Mouse (Mus musculus): ENCODE measurements around the gene Ufc1. TPM values are rescaled to one million over a fixed set of nuclear protein-coding genes. Genes with fewer than 3 reads are reported as not detected.

Gene Ufc1
- polyA plus RNA-seq (2012; rRNA removed) = 21.5 and 27.7 TPM in 2 replicates

DNA sequence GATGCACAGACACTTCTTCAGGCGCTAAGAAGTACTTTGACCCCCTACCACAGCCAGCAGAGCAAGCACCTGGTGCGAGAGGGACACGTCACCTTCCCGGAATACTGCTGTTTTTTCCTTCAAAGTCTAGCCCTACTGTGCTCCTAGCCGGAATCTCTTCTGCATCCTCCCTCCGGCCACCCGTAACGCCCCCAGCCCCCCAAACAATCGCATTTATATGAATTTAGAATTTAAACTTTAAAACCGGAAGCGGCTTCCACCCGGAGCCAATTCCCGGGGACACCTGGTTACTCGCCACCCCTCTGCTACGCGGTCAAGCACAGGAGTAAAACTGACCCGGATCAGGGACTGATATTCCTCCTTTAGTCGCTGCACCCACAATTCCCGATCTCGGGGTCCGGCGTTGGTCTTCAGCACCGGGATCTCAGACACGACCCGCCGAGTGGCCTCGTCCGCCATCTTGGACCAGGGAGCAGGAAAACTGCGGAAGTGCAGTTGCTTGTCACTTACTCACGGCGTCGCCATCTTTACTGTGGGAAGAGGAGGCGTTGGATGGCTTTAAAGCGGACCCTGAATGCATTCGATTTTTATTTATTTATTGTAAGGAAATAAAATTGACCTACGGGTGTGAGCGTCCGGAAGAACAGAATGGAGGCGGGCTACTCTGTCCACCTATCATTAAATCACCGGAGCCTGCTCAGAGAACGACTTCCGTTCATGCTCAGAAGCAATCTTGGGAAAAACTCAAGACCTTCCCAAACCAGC lies at the start of gene Ufc1:
Gene Ufc1 (minus strand): TSS at position 727 of the 765 bp plus-strand sequence.

DNA sequence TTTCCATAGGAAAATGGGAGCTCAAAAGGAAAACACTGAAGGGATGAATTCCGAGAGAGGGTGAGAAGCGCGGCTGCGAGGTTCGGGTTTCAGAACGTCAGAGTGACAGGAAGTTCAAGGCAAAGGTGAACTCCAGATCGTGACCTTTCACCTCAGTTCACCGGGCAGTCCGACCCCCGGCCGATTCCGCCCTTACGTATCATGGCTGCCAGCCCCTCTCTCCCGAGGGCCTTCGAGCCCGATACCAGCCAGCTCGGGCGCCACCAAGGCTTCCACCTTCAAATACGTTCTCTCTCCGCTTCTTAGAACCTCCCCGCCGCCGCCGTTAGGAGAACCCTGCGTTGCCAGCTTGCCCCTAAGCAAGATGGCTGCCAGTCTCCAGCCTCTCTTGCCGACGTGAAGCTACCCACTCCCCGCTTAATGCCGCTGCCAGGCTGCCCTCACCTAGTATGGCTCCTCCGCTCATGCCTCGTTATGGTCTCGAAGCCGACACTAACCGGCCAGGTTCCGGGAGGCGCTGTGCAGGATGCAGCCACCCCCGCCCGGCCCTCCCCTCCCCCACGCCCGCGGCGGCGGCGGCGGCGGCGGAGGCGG lies 34.1 kb upstream of the Ufc1 start, which contains the start of gene Dedd:
Gene Dedd (plus strand): TSS at position 307 of the 594 bp plus-strand sequence.

DNA sequence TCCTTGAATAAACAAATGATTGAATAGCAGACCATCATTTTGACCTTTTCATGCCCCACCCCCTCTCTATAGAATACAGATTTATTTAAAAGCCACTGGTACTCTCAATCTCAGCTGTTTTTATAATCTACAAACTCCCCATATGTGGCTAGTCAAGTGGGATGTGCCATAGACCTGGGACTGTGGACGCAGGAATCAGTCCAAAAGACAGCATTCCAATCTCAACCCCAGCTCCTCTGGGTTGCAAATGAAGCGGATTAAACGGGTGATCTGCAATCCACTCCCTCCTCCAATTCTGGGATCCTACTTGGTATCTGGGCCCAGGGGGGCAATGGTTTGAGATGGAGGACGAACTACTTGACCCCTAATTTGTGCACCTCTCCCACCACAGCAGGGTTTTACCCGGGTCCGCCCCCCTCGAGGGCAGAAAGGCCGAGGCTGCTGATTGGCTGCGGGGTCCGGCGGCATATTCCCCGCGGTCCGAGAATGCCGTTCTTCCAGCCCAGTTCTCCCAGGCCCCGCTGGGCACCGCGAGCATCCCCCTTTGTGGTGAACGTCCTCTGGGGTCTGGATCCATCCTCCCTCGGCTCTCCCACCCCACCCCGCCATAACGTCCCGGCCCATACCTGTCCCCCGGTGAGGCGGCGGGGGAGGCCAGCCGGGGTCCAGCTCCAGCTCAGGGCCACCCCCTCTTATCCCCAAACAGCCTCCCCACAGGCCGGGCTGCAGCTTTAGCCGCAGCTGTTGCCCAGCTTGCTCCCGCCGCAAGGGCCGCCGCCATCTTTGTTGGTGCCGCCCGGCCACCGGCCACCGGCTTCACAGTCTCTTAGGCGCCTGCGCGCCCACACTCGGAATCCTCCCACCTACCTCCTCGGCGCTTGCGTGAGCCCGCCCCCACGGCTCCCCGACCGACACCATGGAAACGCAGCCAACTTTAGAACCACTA lies 7.4 kb downstream of the Ufc1 start, which contains the start of gene Usp21:
Gene Usp21 (minus strand): TSS at position 856 of the 946 bp plus-strand sequence.

DNA sequence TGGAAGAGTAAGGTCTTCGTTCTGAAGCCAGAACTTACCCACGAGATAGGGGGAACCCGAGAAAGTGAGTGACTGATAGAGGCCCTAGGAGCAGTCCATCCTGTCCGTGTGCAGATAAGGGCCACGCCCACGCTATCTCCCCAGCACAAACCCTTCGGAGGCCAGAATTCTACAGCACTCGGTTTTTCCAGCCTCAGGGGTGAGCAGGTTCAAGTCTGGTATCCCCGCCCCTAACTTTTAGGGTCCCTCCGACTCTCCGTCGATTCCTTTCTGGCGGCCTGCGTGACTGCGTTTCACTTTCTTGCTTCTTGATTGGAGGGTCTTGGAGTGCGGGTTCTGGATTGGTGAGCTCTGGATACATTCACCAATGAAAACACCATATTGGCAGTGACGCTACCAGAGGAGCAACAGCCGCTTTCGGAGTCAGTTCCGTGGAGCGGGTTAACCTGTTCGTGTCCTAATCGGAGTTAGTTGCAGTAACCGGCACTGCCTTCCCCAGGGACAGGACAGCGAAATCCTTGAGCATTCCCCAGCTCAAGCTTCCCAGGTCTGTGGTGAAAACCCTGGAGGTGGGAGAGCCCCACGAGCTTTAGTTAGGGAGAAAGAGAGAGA lies 13.8 kb downstream of the Ufc1 start, which contains the start of gene Ppox:
Gene Ppox (minus strand): TSS at position 271 of the 612 bp plus-strand sequence.

DNA sequence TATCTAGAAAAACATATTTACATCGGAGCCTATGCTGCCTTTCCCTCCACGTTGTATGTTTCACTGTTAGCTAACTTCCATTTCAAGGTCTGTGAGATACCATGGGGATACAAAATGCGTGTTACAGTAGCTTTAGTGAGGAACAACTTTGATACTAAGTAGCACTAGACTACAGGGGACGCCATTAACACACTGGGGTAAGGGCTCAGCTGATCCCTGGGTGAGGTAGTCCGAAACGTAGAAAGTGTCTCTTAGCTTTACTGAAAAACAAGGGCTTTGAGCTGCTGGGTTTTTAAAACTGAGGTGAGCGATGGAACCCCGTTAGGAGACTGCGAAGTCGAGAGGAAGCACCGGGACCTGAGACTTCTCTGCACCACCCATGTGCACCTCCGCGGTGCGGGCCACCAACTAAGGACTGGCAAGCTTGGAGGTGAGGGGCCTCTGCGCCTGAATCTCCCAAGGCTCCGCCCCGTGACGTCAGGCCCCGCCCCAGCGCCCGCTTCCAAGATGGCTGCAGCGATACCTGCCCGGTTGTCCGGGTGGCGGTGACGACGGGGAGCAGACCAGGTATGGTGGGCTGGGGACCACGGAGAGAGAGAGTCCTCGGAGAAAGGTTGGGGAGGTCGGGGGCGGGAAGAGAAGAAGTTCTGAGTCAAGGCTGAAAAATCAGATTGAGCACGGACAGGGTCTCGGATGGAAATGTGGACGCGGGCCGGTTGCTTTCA lies 24.8 kb downstream of the Ufc1 start, which contains the start of gene B4galt3:
Gene B4galt3 (plus strand): TSS at position 481 of the 725 bp plus-strand sequence.

DNA sequence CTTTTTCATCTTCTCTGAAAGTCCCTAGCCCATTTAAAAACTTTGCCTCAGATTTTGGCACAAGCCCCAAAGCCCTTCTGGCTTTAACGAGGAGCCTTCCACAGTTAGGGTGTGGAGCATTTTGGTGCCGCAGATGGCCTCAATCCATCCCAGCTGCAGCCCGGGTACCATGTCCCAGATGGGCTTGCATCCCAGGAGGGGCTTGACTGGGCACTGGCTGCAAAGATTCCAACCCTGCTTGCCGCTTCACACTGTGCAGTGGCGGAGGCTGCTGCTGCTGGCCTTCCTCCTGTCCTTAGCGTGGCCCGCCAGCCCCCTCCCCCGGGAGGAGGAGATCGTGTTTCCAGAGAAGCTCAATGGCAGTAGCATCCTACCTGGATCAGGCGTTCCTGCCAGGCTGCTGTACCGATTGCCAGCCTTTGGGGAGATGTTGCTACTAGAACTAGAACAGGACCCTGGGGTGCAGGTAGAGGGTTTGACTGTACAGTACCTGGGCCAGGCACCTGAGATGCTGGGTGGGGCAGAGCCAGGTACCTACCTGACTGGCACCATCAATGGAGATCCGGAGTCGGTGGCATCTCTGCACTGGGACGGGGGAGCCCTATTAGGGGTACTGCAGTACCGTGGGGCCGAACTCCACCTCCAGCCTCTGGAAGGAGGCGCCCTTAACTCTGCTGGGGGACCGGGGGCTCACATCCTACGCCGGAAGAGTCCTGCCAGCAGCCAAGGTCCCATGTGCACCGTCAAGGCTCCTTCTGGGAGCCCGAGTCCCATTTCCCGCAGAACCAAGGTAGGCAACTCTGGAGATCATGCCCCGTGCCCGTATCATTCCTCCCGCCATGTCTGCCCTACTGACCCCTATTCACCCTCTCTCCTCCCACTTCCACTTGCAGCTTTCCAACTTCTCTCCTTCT lies 43.9 kb downstream of the Ufc1 start, which contains the start of gene Ndufs2:
Gene Ndufs2 (minus strand): TSS at position 709 of the 914 bp plus-strand sequence.

DNA sequence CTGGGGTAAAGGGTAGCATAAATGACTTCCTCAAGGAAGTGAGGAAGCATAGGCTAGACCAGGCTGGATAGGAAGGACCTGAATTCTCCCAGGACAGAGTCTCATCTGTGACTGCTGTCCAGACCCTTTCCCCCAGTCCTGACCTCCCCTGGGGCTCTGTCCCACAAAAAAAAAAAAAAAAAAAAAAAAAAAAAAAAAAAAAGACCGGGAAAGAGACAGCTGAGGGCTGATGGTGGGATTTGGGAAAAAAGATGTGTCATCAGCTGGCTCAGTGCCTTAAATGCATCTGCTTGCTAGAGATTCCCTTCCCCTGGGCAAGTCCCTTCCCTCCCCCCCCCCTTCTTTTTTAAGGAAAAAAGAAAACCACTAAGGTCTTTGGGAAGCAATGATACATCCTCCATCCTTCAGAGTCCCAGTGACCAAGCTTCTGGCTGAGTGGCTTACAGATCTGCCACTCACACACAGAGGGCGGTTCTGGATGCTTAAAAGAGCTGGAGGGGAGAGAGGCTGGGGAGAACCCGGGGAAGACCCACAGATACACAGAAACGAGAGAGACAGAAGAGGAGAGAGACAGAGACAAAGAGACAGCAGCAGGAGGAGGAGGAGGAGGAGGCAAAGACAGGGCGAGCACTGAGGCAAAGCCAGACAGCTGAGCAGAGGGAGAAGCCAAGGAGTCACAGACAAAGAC lies 44.8 kb downstream of the Ufc1 start, which contains the start of gene Adamts4:
Gene Adamts4 (plus strand): TSS at position 509 of the 688 bp plus-strand sequence.

Other genes starting within 250 kb of the Ufc1 start
- 14.0 and 18.2 TPM in 2 replicates for gene Fcgr3, start 230.1 kb downstream of the Ufc1 start, polyA plus RNA-seq (2012; rRNA removed)
- 2.0 and 2.2 TPM in 2 replicates for gene Cfap126, start 181.1 kb downstream of the Ufc1 start, polyA plus RNA-seq (2012; rRNA removed)
- gene Sdhc, start 144.4 kb downstream of the Ufc1 start, polyA plus RNA-seq (2012; rRNA removed) = 101 and 123 TPM in 2 replicates
- 0.08 and 0.11 TPM in 2 replicates for gene Mpz, start 144.3 kb downstream of the Ufc1 start, polyA plus RNA-seq (2012; rRNA removed)
- 1.0 and 1.1 TPM in 2 replicates for gene Pcp4l1, start 98.8 kb downstream of the Ufc1 start, polyA plus RNA-seq (2012; rRNA removed)
- 0.59 and 0.90 TPM in 2 replicates for gene Nr1i3, start 81.1 kb downstream of the Ufc1 start, polyA plus RNA-seq (2012; rRNA removed)
- 10.6 and 11.9 TPM in 2 replicates for gene Tomm40l, start 72.5 kb downstream of the Ufc1 start, polyA plus RNA-seq (2012; rRNA removed)
- 2,548 and 2,817 TPM in 2 replicates for gene Apoa2, start 70.0 kb downstream of the Ufc1 start, polyA plus RNA-seq (2012; rRNA removed)
- gene Fcer1g, start 60.7 kb downstream of the Ufc1 start, polyA plus RNA-seq (2012; rRNA removed) = 41.9 and 56.5 TPM in 2 replicates
- gene Adamts4, start 44.6 kb downstream of the Ufc1 start, polyA plus RNA-seq (2012; rRNA removed) = 0.18 and 0.24 TPM in 2 replicates
- 80.1 and 91.3 TPM in 2 replicates for gene Ndufs2, start 43.6 kb downstream of the Ufc1 start, polyA plus RNA-seq (2012; rRNA removed)
- 12.0 and 15.2 TPM in 2 replicates for gene B4galt3, start 24.7 kb downstream of the Ufc1 start, polyA plus RNA-seq (2012; rRNA removed)
- gene Ppox, start 13.8 kb downstream of the Ufc1 start, polyA plus RNA-seq (2012; rRNA removed) = 138 and 165 TPM in 2 replicates
- 16.5 and 19.1 TPM in 2 replicates for gene Usp21, start 7.0 kb downstream of the Ufc1 start, polyA plus RNA-seq (2012; rRNA removed)
- gene Dedd, start 34.1 kb upstream of the Ufc1 start, polyA plus RNA-seq (2012; rRNA removed) = 15.6 and 18.6 TPM in 2 replicates
- 20.0 and 23.2 TPM in 2 replicates for gene Nit1, start 50.6 kb upstream of the Ufc1 start, polyA plus RNA-seq (2012; rRNA removed)
- gene Pfdn2, start 50.6 kb upstream of the Ufc1 start, polyA plus RNA-seq (2012; rRNA removed) = 41.8 and 44.2 TPM in 2 replicates
- 0.23 and 0.24 TPM in 2 replicates for gene Klhdc9, start 65.8 kb upstream of the Ufc1 start, polyA plus RNA-seq (2012; rRNA removed)
- 0.06 and 0.21 TPM in 2 replicates for gene Nectin4, start 75.1 kb upstream of the Ufc1 start, polyA plus RNA-seq (2012; rRNA removed)
- 2.7 and 3.5 TPM in 2 replicates for gene Arhgap30, start 93.9 kb upstream of the Ufc1 start, polyA plus RNA-seq (2012; rRNA removed)
- gene Usf1, start 116.3 kb upstream of the Ufc1 start, polyA plus RNA-seq (2012; rRNA removed) = 13.6 and 16.4 TPM in 2 replicates
- gene Tstd1, start 123.8 kb upstream of the Ufc1 start, polyA plus RNA-seq (2012; rRNA removed) = 0.86 and 0.90 TPM in 2 replicates
- 12.0 and 13.4 TPM in 2 replicates for gene F11r, start 142.5 kb upstream of the Ufc1 start, polyA plus RNA-seq (2012; rRNA removed)
- gene Alyref2, start 208.5 kb upstream of the Ufc1 start, polyA plus RNA-seq (2012; rRNA removed) = 2.0 and 2.4 TPM in 2 replicates
- gene Itln1, start 240.3 kb upstream of the Ufc1 start, polyA plus RNA-seq (2012; rRNA removed) = not detected in 2 replicates

All from liver, embryonic 14 days (tissue).